Mouse (Mus musculus) liver, embryonic 14.5 days (tissue): Measurements from ENCODE around the gene Zmym3. TPM values are rescaled to one million over a fixed set of nuclear protein-coding genes. Genes with fewer than 3 reads are reported as not detected.

ENCODE experiments used
- ATAC-seq: fragments of 200-750 bp; cut with Nextera tagmentation; 2 replicates; pipeline ENCODE4 v1.8.0; 2017; ENCODE audit warnings: moderate number of reproducible peaks, mild to moderate bottlenecking, moderate library complexity; ENCODE audit not compliant: insufficient read depth
- DNase-seq, 3 experiments: peaks; one replicate each; pipeline ENCODE4 v3.0.0-alpha.2; 2012 to 2013; ENCODE audit warnings: low read depth in 3 of 3, low spot score in 3 of 3
- H3K27ac ChIP-seq: fragments of 300-500 bp; sonication (generic); 2 replicates; pipeline ENCODE4 v1.5.1; 2014; ENCODE audit warnings: moderate library complexity, mild to moderate bottlenecking, control low read depth, inconsistent platforms
- H3K27me3 ChIP-seq: fragments of 300-500 bp; sonication (generic); 2 replicates; pipeline ENCODE4 v1.6.1; 2014; ENCODE audit warnings: mild to moderate bottlenecking, low read length, moderate library complexity; ENCODE audit not compliant: control insufficient read depth, insufficient read depth
- H3K36me3 ChIP-seq: fragments of 300-500 bp; sonication (generic); replicated peaks from 2 replicates; pipeline ENCODE4 v1.6.1; 2014; ENCODE audit warnings: low read depth; ENCODE audit not compliant: control insufficient read depth, insufficient read depth
- H3K4me1 ChIP-seq, 2 experiments: fragments of 200-500 bp in 1 of 2; fragments of 300-500 bp in 1 of 2; sonication (generic) in 1 of 2; replicated peaks; 2 replicates each; pipeline ENCODE4 v1.6.1; 2012 to 2014; ENCODE audit warnings: antibody characterized with exemption in 1 of 2, inconsistent platforms in 1 of 2, low read length in 1 of 2; ENCODE audit not compliant: control insufficient read depth in 2 of 2, insufficient read depth in 2 of 2
- H3K4me2 ChIP-seq: fragments of 300-500 bp; sonication (generic); 2 replicates; pipeline ENCODE4 v1.6.1; 2014; ENCODE audit warnings: low read depth, mild to moderate bottlenecking, control low read depth, moderate library complexity
- H3K4me3 ChIP-seq, 2 experiments: fragments of 200-500 bp in 1 of 2; fragments of 300-500 bp in 1 of 2; sonication (generic) in 1 of 2; 2 replicates each; pipeline ENCODE4 v1.5.1; 2012 to 2014; ENCODE audit warnings: low read depth in 2 of 2, low read length in 2 of 2, mild to moderate bottlenecking in 2 of 2, control low read depth in 1 of 2, inconsistent platforms in 1 of 2, moderate library complexity in 1 of 2; ENCODE audit not compliant: insufficient read depth in 1 of 2
- H3K9ac ChIP-seq: fragments of 300-500 bp; sonication (generic); replicated peaks from 2 replicates; pipeline ENCODE4 v1.6.1; 2014; ENCODE audit warnings: mild to moderate bottlenecking, control low read depth, moderate library complexity
- H3K9me3 ChIP-seq: fragments of 300-500 bp; sonication (generic); 2 replicates; pipeline ENCODE4 v1.6.1; 2016; ENCODE audit warnings: low read length, mixed read lengths; ENCODE audit not compliant: control insufficient read depth
- CTCF ChIP-seq: IDR thresholded peaks from 2 replicates; pipeline ENCODE4 v1.5.1; 2016; ENCODE audit warnings: antibody characterized with exemption, low read depth, control low read depth
- EP300 ChIP-seq: IDR thresholded peaks from 2 replicates; pipeline ENCODE4 v1.6.1; 2016; ENCODE audit warnings: antibody characterized with exemption, low read depth
- WGBS: fragments of 180-500 bp; shearing (Covaris S2); extraction: QIAGEN DNeasy Blood & Tissue Kit; methylation state at CpG from one replicate; pipeline ENCODE4 v1.1.7; 2014; ENCODE audit not compliant: insufficient replicate concordance; 5-methylcytosine and 5-hydroxymethylcytosine counted together
- polyA plus RNA-seq, 2 experiments: library from polyadenylated mRNA; depleted of rRNA in 1 of 2; stranded (reverse) in 1 of 2; unstranded in 1 of 2; fragments of >200 nt; fragmentation: Nextera tagmentation in 1 of 2; extraction: Ambion mirVana in 1 of 2; gene quantifications; 2 replicates each; pipeline versions ENCODE4 v1.2.1 to v1.2.3; 2012 to 2014

Zmym3 gene
- polyA plus RNA-seq, 2 experiments = 4.4 to 11.4 TPM

DNA sequence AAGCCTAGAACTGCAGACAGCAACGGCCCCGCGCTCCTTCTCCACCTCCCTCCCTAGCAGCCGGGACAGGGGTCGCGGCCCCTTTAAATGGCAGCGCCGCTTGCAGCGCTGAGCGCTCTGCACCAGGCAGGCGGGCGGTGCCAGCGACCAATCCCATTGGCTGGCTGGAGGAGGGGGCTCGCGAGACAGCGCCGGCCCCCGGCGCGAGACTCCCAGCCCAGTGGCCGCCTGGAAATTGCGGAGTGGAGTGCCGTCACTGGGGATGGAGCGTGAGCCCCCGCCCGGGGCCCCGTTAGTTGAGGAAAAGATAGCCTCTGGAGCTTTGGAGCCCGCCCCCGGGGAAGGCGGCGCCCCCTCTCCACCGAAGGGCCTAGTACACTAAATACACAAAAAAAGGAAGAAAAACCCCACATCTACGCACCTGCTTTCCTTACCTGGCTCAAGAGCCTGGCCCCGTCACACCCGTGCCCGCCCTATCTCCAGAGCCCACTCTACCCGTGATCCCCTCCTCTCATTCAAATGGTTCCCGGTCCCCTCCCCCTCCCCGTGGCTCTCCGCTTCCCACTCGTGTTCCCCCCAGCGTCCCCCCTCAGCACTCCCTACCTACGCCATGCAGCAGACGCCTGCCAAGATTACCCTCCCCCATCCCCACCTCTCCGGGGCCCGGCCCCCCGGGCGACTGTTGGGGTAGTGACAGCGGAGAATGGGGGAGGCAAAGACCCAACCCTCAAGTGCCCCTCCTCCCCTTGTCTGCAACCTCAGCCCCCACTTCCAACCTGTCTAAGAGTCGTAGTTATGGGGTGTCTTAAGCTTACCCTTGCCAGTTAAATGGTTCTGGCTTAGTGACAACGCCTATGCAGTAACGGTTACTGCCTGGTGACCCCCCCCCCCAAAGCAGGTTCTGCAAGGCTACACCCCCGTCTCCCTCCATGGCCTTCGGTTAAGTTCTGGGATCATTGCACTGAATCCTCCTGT lies 637 bp downstream of the Zmym3 start:
- H3K4me2 ChIP-seq = peak overlapping the region; percentile 71
- no peaks in the 10 kb centered on the region for H3K36me3 ChIP-seq
- 10% methylated on average over 51 of the region's 54 CpGs for WGBS
- H3K9ac ChIP-seq = peak overlapping the region; percentile 73
- no peaks in the 10 kb centered on the region for H3K27me3 ChIP-seq
- peaks cover 0 to 4% of the 10 kb centered on the region in 2 experiments; a peak in 1 of 4 replicates for H3K4me1 ChIP-seq
- TF ChIP-seq EP300 (peak; percentile 32; the same call in 1 of the 2 replicates), CTCF (no peak)
- no peak overlapping the region for H3K27ac ChIP-seq
- H3K9me3 ChIP-seq = no peaks in the 10 kb centered on the region
- peak overlapping the region; percentile 66 to 82 for H3K4me3 ChIP-seq
- ATAC-seq (peak; percentile 93), DNase-seq (peak; percentile 62 to 64 (median 64))

- peak; percentile 50 for TF ChIP-seq CTCF
- no peak for TF ChIP-seq EP300
- H3K36me3 ChIP-seq = no peaks in the 10 kb centered on the region
- H3K4me2 ChIP-seq = peak overlapping the region; percentile 71
- H3K27ac ChIP-seq = no peak overlapping the region
- H3K9ac ChIP-seq = peak overlapping the region; percentile 73
- no peaks in the 10 kb centered on the region for H3K27me3 ChIP-seq
- 14% methylated on average over 36 of the region's 36 CpGs for WGBS
- DNase-seq (no peak), ATAC-seq (peak; percentile 13; the same call in 1 of the 2 replicates)
- peak overlapping the region; percentile 66 to 82 for H3K4me3 ChIP-seq
- H3K4me1 ChIP-seq = peaks cover 0 to 4% of the 10 kb centered on the region in 2 experiments; a peak in 1 of 4 replicates
- no peaks in the 10 kb centered on the region for H3K9me3 ChIP-seq
These were observed 1.5 kb downstream of the Zmym3 start for GRCm38 (mm10) chrX:101418946-101419724.

DNA sequence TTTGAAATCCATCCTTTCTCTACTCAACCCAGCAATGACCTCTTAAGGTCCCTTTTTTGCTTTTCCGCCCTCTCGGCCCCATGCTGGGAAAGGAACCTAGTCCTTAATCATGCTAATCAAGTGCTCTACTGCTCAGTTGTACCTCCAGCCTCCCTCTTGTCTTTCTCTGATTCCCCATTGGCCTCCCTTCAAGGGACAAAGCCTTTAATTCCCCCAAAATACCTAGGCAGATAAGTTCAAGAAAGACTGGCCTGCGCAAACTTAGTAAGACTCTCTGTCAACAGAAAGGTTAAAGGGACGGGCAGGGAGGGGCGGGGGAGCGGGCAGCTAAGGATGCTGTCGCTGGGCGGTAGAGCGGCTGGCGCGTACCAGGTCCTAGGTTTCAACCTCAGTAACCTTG lies 24.2 kb downstream of the Zmym3 start:
- TF ChIP-seq CTCF (no peak), EP300 (no peak)
- 34% methylated on average over 11 of the region's 11 CpGs for WGBS

GRCm38 (mm10) chrX:101394341-101394740 lies 26.3 kb downstream of the Zmym3 start:
- WGBS = 46% methylated on average over 2 of the region's 2 CpGs
- Histone ChIP-seq H3K4me2 (no peak overlapping the region), H3K4me1 (no peaks in the 10 kb centered on the region), H3K4me3 (no peak overlapping the region), H3K36me3 (no peaks in the 10 kb centered on the region), H3K9me3 (no peaks in the 10 kb centered on the region), H3K27me3 (peaks cover 14% of the 10 kb centered on the region), H3K27ac (no peak overlapping the region), H3K9ac (no peak overlapping the region)
- DNase-seq (no peak), ATAC-seq (no peak)
- TF ChIP-seq EP300 (no peak), CTCF (no peak)

More for the DNA sequence above, 24.2 kb downstream of the Zmym3 start:
- no peaks in the 10 kb centered on the region for H3K9me3 ChIP-seq
- no peak overlapping the region for H3K4me2 ChIP-seq
- no peaks in the 10 kb centered on the region for H3K4me1 ChIP-seq
- peaks cover 14% of the 10 kb centered on the region for H3K27me3 ChIP-seq
- no peak overlapping the region for H3K27ac ChIP-seq
- H3K36me3 ChIP-seq = no peaks in the 10 kb centered on the region
- H3K9ac ChIP-seq = no peak overlapping the region
- no peak for DNase-seq
- no peak for ATAC-seq
- no peak overlapping the region for H3K4me3 ChIP-seq
